ENCODE assay signal across 24 mouse cellular contexts in the genomic region with DNA sequence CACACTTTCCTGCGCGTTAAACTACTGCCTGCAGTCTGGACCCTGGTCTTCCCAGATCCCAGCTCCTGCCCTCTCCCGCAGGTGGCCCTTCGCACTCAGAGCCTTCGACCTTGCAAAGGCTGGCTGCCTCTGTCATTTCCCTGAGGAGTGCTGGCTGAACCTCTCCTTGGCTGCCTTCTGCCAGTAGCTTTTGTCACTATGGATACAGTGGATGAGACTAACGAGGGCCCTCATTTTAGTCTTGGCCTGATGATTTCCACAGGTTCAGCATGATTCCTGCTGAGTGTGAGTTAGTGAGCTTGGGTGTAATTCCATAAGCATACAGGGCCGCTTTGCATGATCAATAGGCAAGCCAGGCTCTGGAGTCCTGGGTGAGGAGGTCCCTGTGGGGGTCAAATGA. TPM values are rescaled to one million over a fixed set of nuclear protein-coding genes. Genes with fewer than 3 reads are reported as not detected.
DNase-seq lines count a peak whose midpoint lies in the region; ATAC-seq and TF ChIP-seq lines count a peak whose summit lies in the region.
"Had no signal": no experiment of that assay in that cellular context is flagged by ENCODE, and none has a peak within 500 bp of the region (broad histone marks: within the 10 kb centered on the region; RNA-seq: fewer than 3 reads in every experiment).

No protein-coding gene starts in this region.

- H3K27ac ChIP-seq in forebrain, embryonic 14.5 days (ENCODE audit: low read depth, low read length): no peak overlapping the region; the same call in 1 of the 2 replicates
- no peak overlapping the region for H3K27ac ChIP-seq in forebrain, embryonic 16.5 days (ENCODE audit: low read length)
- H3K27ac ChIP-seq in hindbrain, embryonic 16.5 days (ENCODE audit: low read depth, low read length): peak overlapping the region; percentile 48; the same call in 1 of the 2 replicates
- no peak overlapping the region for H3K27ac ChIP-seq in hindbrain, embryonic 13.5 days
- H3K27ac ChIP-seq in midbrain, embryonic 14.5 days (replicated peaks; ENCODE audit: low read depth, low read length): no peak overlapping the region
- no peak overlapping the region for H3K27ac ChIP-seq in liver, embryonic 11.5 days (ENCODE audit: low read depth, low read length)
- H3K27ac ChIP-seq: heart, embryonic 10.5 days; kidney, embryonic 15.5 days; macrophage; neural tube, embryonic 13.5 days had no signal

- TF ChIP-seq CTCF in brain, embryonic 14.5 days (IDR thresholded peaks at IDR 0.05; ENCODE audit: borderline replicate concordance, extremely low read depth, insufficient read depth, insufficient read length): no peak

- H3K9ac ChIP-seq in forebrain, embryonic 14.5 days (ENCODE audit: low read length): no peak overlapping the region
- H3K9ac ChIP-seq in forebrain, embryonic 16.5 days (replicated peaks; ENCODE audit: low read depth, low read length): no peak overlapping the region
- no peak overlapping the region for H3K9ac ChIP-seq in hindbrain, embryonic 16.5 days (ENCODE audit: low read depth, low read length)
- no peak overlapping the region for H3K9ac ChIP-seq in hindbrain, embryonic 13.5 days
- H3K9ac ChIP-seq in midbrain, embryonic 14.5 days (replicated peaks; ENCODE audit: low read length): no peak overlapping the region
- H3K9ac ChIP-seq in liver, embryonic 11.5 days (ENCODE audit: low read depth, low read length): no peak overlapping the region
- H3K9ac ChIP-seq: kidney, embryonic 15.5 days; liver, postnatal 0 days; neural tube, embryonic 13.5 days had no signal

- H3K4me2 ChIP-seq in forebrain, embryonic 14.5 days (ENCODE audit: low read length): no peak overlapping the region
- no peak overlapping the region for H3K4me2 ChIP-seq in forebrain, embryonic 16.5 days (ENCODE audit: low read length)
- no peak overlapping the region for H3K4me2 ChIP-seq in hindbrain, embryonic 16.5 days (ENCODE audit: low read length)
- H3K4me2 ChIP-seq in hindbrain, embryonic 13.5 days: no peak overlapping the region
- H3K4me2 ChIP-seq in midbrain, embryonic 14.5 days (ENCODE audit: low read length): no peak overlapping the region
- no peak overlapping the region for H3K4me2 ChIP-seq in liver, embryonic 11.5 days
- H3K4me2 ChIP-seq: kidney, embryonic 15.5 days; neural tube, embryonic 13.5 days had no signal

- no peak for TF ChIP-seq POLR2A in brain, embryonic 14.5 days (IDR thresholded peaks at IDR 0.05; ENCODE audit: borderline replicate concordance, extremely low read depth, insufficient read depth, insufficient read length, poor library complexity, severe bottlenecking)

- peak; percentile 45 for DNase-seq in forebrain, embryonic 14.5 days (ENCODE audit: low spot score)
- peak; percentile 73 for DNase-seq in brain, embryonic 14.5 days (ENCODE audit: low read depth)
- peak; percentile 33 for DNase-seq in midbrain, embryonic 14.5 days
- DNase-seq in liver, embryonic 11.5 days (ENCODE audit: low spot score): no peak
- DNase-seq: adrenal gland, adult 2 months; B cell, adult 2 months; cerebellum, adult 11-12 months; kidney, adult 11 months; kidney, postnatal 36 days; layer of hippocampus, adult 9-11 months; liver, postnatal 0 days; right cerebral cortex, postnatal 4 days; thymus, postnatal 36 days had no signal

- H3K36me3 ChIP-seq in forebrain, embryonic 14.5 days (ENCODE audit: control insufficient read depth, insufficient read depth, low read length): no peaks in the 10 kb centered on the region
- H3K36me3 ChIP-seq in forebrain, embryonic 16.5 days (ENCODE audit: control insufficient read depth, insufficient read depth): no peaks in the 10 kb centered on the region
- H3K36me3 ChIP-seq in hindbrain, embryonic 16.5 days (ENCODE audit: control insufficient read depth, insufficient read depth, low read length): no peaks in the 10 kb centered on the region
- no peaks in the 10 kb centered on the region for H3K36me3 ChIP-seq in hindbrain, embryonic 13.5 days
- H3K36me3 ChIP-seq in midbrain, embryonic 14.5 days (ENCODE audit: control insufficient read depth, insufficient read depth, low read length): no peaks in the 10 kb centered on the region
- H3K36me3 ChIP-seq in liver, embryonic 11.5 days (ENCODE audit: control insufficient read depth, insufficient read depth, low read length): no peaks in the 10 kb centered on the region
- H3K36me3 ChIP-seq: G1E; heart, embryonic 10.5 days; kidney, embryonic 15.5 days; neural tube, embryonic 13.5 days had no signal

- 55% methylated on average over 7 of the region's 7 CpGs for WGBS in forebrain, embryonic 14.5 days
- WGBS in forebrain, embryonic 16.5 days: 62% methylated on average over 7 of the region's 7 CpGs
- 58% methylated on average over 7 of the region's 7 CpGs for WGBS in hindbrain, embryonic 16.5 days
- whole genome bisulfite sequencing in hindbrain, embryonic 13.5 days: 76% methylated on average over 7 of the region's 7 CpGs
- WGBS in midbrain, embryonic 14.5 days: 64% methylated on average over 7 of the region's 7 CpGs
- 71% methylated on average over 7 of the region's 7 CpGs for WGBS in liver, embryonic 11.5 days

- no peak overlapping the region for H3K4me3 ChIP-seq in forebrain, embryonic 14.5 days (ENCODE audit: low read depth, low read length)
- H3K4me3 ChIP-seq in forebrain, embryonic 16.5 days (replicated peaks; ENCODE audit: low read length): no peak overlapping the region
- H3K4me3 ChIP-seq in hindbrain, embryonic 16.5 days (ENCODE audit: low read length): no peak overlapping the region
- H3K4me3 ChIP-seq in hindbrain, embryonic 13.5 days: no peak overlapping the region
- no peak overlapping the region for H3K4me3 ChIP-seq in midbrain, embryonic 14.5 days (replicated peaks; ENCODE audit: low read depth, low read length)
- H3K4me3 ChIP-seq in liver, embryonic 11.5 days (ENCODE audit: low read depth, low read length): no peak overlapping the region
- H3K4me3 ChIP-seq: heart, embryonic 10.5 days; kidney, embryonic 15.5 days; myocyte; neural tube, embryonic 13.5 days had no signal

- H3K9me3 ChIP-seq in forebrain, embryonic 14.5 days (replicated peaks; ENCODE audit: control insufficient read depth, low read length): no peaks in the 10 kb centered on the region
- H3K9me3 ChIP-seq in forebrain, embryonic 16.5 days (ENCODE audit: control insufficient read depth, low read length): no peaks in the 10 kb centered on the region
- H3K9me3 ChIP-seq in hindbrain, embryonic 16.5 days (ENCODE audit: control insufficient read depth, low read length): no peaks in the 10 kb centered on the region
- H3K9me3 ChIP-seq in hindbrain, embryonic 13.5 days: no peaks in the 10 kb centered on the region
- H3K9me3 ChIP-seq in midbrain, embryonic 14.5 days (ENCODE audit: control insufficient read depth, low read length): no peaks in the 10 kb centered on the region
- no peaks in the 10 kb centered on the region for H3K9me3 ChIP-seq in liver, embryonic 11.5 days (ENCODE audit: control insufficient read depth, low read length)
- H3K9me3 ChIP-seq: heart, embryonic 10.5 days; kidney, embryonic 15.5 days; neural tube, embryonic 13.5 days had no signal

- ATAC-seq in forebrain, embryonic 14.5 days: no peak
- ATAC-seq in forebrain, embryonic 16.5 days: no peak
- peak; percentile 57; the same call in 1 of the 2 replicates for ATAC-seq in hindbrain, embryonic 16.5 days
- ATAC-seq in hindbrain, embryonic 13.5 days (ENCODE audit: low FRiP score): no peak; the same call in 1 of the 2 replicates
- no peak for ATAC-seq in midbrain, embryonic 14.5 days (ENCODE audit: low FRiP score, low TSS enrichment)
- ATAC-seq in liver, embryonic 11.5 days (replicated peaks; ENCODE audit: low FRiP score): no peak
- ATAC-seq: liver, postnatal 0 days; lung, postnatal 0 days had no signal

- H3K27me3 ChIP-seq in forebrain, embryonic 14.5 days (replicated peaks; ENCODE audit: control insufficient read depth, insufficient read depth, low read length): no peaks in the 10 kb centered on the region
- no peaks in the 10 kb centered on the region for H3K27me3 ChIP-seq in forebrain, embryonic 16.5 days (replicated peaks; ENCODE audit: control insufficient read depth, insufficient read depth, low read length)
- no peaks in the 10 kb centered on the region for H3K27me3 ChIP-seq in hindbrain, embryonic 16.5 days (replicated peaks; ENCODE audit: control insufficient read depth, insufficient read depth, low read length)
- H3K27me3 ChIP-seq in hindbrain, embryonic 13.5 days: peaks cover 9% of the 10 kb centered on the region; the same call in 1 of the 2 replicates
- no peaks in the 10 kb centered on the region for H3K27me3 ChIP-seq in midbrain, embryonic 14.5 days (ENCODE audit: control insufficient read depth, insufficient read depth, low read length)
- no peaks in the 10 kb centered on the region for H3K27me3 ChIP-seq in liver, embryonic 11.5 days (replicated peaks; ENCODE audit: control insufficient read depth, insufficient read depth, low read length)
- H3K27me3 ChIP-seq: CH12.LX; kidney, embryonic 15.5 days; neural tube, embryonic 13.5 days had no signal

- peaks cover 25% of the 10 kb centered on the region for H3K4me1 ChIP-seq in forebrain, embryonic 14.5 days (ENCODE audit: control insufficient read depth, insufficient read depth, low read length)
- H3K4me1 ChIP-seq in forebrain, embryonic 16.5 days (replicated peaks; ENCODE audit: control insufficient read depth, insufficient read depth, low read length): peaks cover 32% of the 10 kb centered on the region
- H3K4me1 ChIP-seq in hindbrain, embryonic 16.5 days (ENCODE audit: control insufficient read depth, insufficient read depth, low read depth, low read length): peaks cover 9% of the 10 kb centered on the region
- H3K4me1 ChIP-seq in hindbrain, embryonic 13.5 days (replicated peaks): peaks cover 15% of the 10 kb centered on the region
- H3K4me1 ChIP-seq in midbrain, embryonic 14.5 days (ENCODE audit: control insufficient read depth, insufficient read depth, low read length): peaks cover 16% of the 10 kb centered on the region
- H3K4me1 ChIP-seq in liver, embryonic 11.5 days (replicated peaks; ENCODE audit: control insufficient read depth, insufficient read depth, low read length): no peaks in the 10 kb centered on the region
- H3K4me1 ChIP-seq: heart, embryonic 10.5 days; kidney, embryonic 15.5 days had no signal

RNA-seq across cellular contexts. Expression of gene Tmem150c, which starts 16.0 kb away (rescaled TPM):
- 17.0 and 21.8 TPM in 2 replicates for polyA plus RNA-seq in forebrain, embryonic 14.5 days (2014; fragmentation: Nextera tagmentation; extraction: Ambion mirVana)
- 31.9 and 33.2 TPM in 2 replicates for polyA plus RNA-seq in forebrain, embryonic 16.5 days (2015; fragmentation: Nextera tagmentation; extraction: Ambion mirVana)
- 37.1 and 37.2 TPM in 2 replicates for polyA plus RNA-seq in hindbrain, embryonic 16.5 days (2015; fragmentation: Nextera tagmentation; extraction: Ambion mirVana)
- 19.4 and 19.6 TPM in 2 replicates for polyA plus RNA-seq in hindbrain, embryonic 13.5 days (2015; fragmentation: Nextera tagmentation; extraction: Ambion mirVana)
- polyA plus RNA-seq in brain, embryonic 14.5 days (2012; rRNA removed): 14.3 and 23.2 TPM in 2 replicates
- 20.0 and 23.6 TPM in 2 replicates for polyA plus RNA-seq in midbrain, embryonic 14.5 days (2014; fragmentation: Nextera tagmentation; extraction: Ambion mirVana)
- polyA plus RNA-seq in liver, embryonic 11.5 days (2014; fragmentation: Nextera tagmentation; extraction: Ambion mirVana): 1.2 and 2.3 TPM in 2 replicates
- polyA plus RNA-seq: G1E, myocyte had no signal
